Mouse (Mus musculus) liver, postnatal 0 days (tissue): ENCODE measurements around the gene Smad9.

Experiments used
- CTCF ChIP-seq: sonication (generic); IDR thresholded peaks from 2 replicates; pipeline ENCODE4 v1.5.1; 2016; ENCODE audit warnings: antibody characterized with exemption, low read depth
- EP300 ChIP-seq: IDR thresholded peaks from 2 replicates; pipeline ENCODE4 v1.6.1; 2016; ENCODE audit warnings: antibody characterized with exemption, low read depth, mild to moderate bottlenecking

DNA sequence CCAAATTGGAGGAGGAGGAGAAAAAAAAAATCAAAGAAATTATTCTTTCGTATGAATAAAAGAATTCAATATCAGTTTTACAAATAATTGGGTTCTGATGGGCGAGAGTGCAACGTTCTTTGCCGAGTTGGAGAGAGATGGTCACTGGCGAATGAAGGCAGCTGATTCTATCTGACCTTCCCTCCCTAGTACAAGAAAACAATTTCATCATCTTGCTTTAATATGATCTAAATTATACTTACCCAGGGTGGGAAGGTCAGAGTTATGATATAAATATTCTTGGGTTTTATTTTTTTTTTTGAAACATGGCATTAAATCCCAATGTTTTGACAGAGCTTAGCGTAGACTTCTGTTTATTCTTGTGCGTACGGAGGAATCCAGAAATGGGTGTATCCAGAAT, 2.1 kb downstream of the Smad9 start:
- TF ChIP-seq CTCF (no peak), EP300 (no peak)
